Mouse (Mus musculus) ES-E14 (cell line): ENCODE results near the gene Cdh3. TPM values are rescaled to one million over a fixed set of nuclear protein-coding genes. Genes with fewer than 3 reads are reported as not detected.
A peak's percentile ranks its signal among the peaks of the same experiment; 100 is the strongest.

ENCODE experiments used
- DNase-seq: peaks from one replicate; pipeline ENCODE4 v3.0.0-alpha.2; 2013; ENCODE audit warnings: low read depth, low spot score
- H3K27ac ChIP-seq: 2 replicates; pipeline ENCODE4 v1.5.1; 2012; ENCODE audit warnings: low read depth, mild to moderate bottlenecking, low read length, moderate library complexity, mixed read lengths; ENCODE audit not compliant: poor library complexity, insufficient read depth, severe bottlenecking
- H3K36me3 ChIP-seq: 2 replicates; pipeline ENCODE4 v1.6.1; 2012; ENCODE audit warnings: mild to moderate bottlenecking, low read length, moderate library complexity, mixed read lengths; ENCODE audit not compliant: control insufficient read depth, poor library complexity, insufficient read depth, severe bottlenecking
- H3K4me1 ChIP-seq, 2 experiments: fragments of 150-350 bp in 1 of 2; sonication (generic) in 1 of 2; 2 replicates each; pipeline ENCODE4 v1.6.1; 2012; ENCODE audit warnings: low read length in 2 of 2, mild to moderate bottlenecking in 1 of 2, mixed read lengths in 1 of 2; ENCODE audit not compliant: control insufficient read depth in 2 of 2, insufficient read depth in 2 of 2, poor library complexity in 1 of 2
- H3K4me3 ChIP-seq, 2 experiments: fragments of 150-350 bp in 1 of 2; sonication (generic) in 1 of 2; 2 replicates each; pipeline ENCODE4 v1.5.1; 2012; ENCODE audit warnings: low read length in 2 of 2, low read depth in 1 of 2, mild to moderate bottlenecking in 1 of 2, mixed read lengths in 1 of 2; ENCODE audit not compliant: insufficient read depth in 1 of 2, poor library complexity in 1 of 2, severe bottlenecking in 1 of 2
- H3K9ac ChIP-seq: 2 replicates; pipeline ENCODE4 v1.6.1; 2012; ENCODE audit warnings: low read depth, mild to moderate bottlenecking, low read length, mixed read lengths; ENCODE audit not compliant: poor library complexity, insufficient read depth, severe bottlenecking
- H3K9me3 ChIP-seq: fragments of 150-350 bp; sonication (generic); 2 replicates; pipeline ENCODE4 v1.6.1; 2012; ENCODE audit warnings: low read depth, mild to moderate bottlenecking, low read length; ENCODE audit not compliant: control insufficient read depth, insufficient read depth
- CHD2 ChIP-seq: IDR thresholded peaks from 2 replicates; pipeline ENCODE4 v1.6.1; 2014; ENCODE audit warnings: mild to moderate bottlenecking, low read depth, low read length, inconsistent platforms
- HCFC1 ChIP-seq: IDR thresholded peaks from 2 replicates; pipeline ENCODE4 v1.6.1; 2012; ENCODE audit warnings: low read length, inconsistent platforms, borderline replicate concordance; ENCODE audit not compliant: insufficient read depth
- MAFK ChIP-seq: IDR thresholded peaks from 2 replicates; pipeline ENCODE4 v1.6.1; 2014; ENCODE audit warnings: mild to moderate bottlenecking, low read depth, low read length, inconsistent platforms; ENCODE audit not compliant: insufficient read depth
- ZC3H11A ChIP-seq: IDR thresholded peaks from 2 replicates; pipeline ENCODE4 v1.6.1; 2012; ENCODE audit warnings: low read depth, mild to moderate bottlenecking, inconsistent platforms, low read length, borderline replicate concordance
- ZNF384 ChIP-seq: IDR thresholded peaks from 2 replicates; pipeline ENCODE4 v1.6.1; 2012; ENCODE audit warnings: low read depth, low read length, inconsistent platforms
- in situ Hi-C, 2 experiments: fragments of 600-800 bp; cut with MboI; formaldehyde crosslinking; loops; one replicate each; pipeline ENCODE4 v1.15.1; 2025; ENCODE audit warnings: low sequenced_read_pairs in 2 of 2, inconsistent platforms in 1 of 2; ENCODE audit not compliant: unreplicated experiment in 2 of 2
- total RNA-seq: library from RNA; depleted of rRNA; stranded (reverse); fragments of 300-350 nt; gene quantifications from 2 replicates; pipeline ENCODE4 v1.2.3, GENCODE M21; 2012

The Cdh3 gene
- total RNA-seq, 1 experiment: 16.8 TPM

DNA sequence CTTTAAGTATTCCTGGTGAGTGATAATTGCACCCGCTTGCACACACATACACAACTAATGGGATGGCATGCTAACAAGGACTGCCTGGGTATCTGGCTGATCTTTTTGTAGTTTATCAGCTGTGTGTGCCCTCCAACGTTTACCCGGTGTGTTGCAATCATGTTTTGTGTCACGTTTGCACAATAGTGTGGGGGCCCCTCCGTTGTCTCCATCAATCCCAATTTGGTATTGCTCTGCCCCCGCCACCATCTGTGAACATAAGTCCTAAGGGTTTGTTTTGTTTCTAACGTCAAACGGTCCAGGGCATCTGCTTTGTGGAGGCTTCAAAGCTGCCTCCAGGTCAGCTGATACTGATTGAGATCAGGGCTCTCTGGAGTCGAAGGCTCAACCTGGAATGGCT, 49.2 kb downstream of the Cdh3 start:
- TF ChIP-seq MAFK (no peak), CHD2 (no peak), ZNF384 (no peak), HCFC1 (no peak), ZC3H11A (no peak)
- H3K36me3 ChIP-seq: no peaks in the 10 kb centered on the region
- in situ Hi-C loops: no loop called here
- H3K4me3 ChIP-seq: no peak overlapping the region
- H3K9me3 ChIP-seq: no peaks in the 10 kb centered on the region
- no peak overlapping the region for H3K9ac ChIP-seq
- peaks cover 8 to 21% of the 10 kb centered on the region in 2 experiments for H3K4me1 ChIP-seq
- H3K27ac ChIP-seq: no peak overlapping the region
- no peak for DNase-seq

DNA sequence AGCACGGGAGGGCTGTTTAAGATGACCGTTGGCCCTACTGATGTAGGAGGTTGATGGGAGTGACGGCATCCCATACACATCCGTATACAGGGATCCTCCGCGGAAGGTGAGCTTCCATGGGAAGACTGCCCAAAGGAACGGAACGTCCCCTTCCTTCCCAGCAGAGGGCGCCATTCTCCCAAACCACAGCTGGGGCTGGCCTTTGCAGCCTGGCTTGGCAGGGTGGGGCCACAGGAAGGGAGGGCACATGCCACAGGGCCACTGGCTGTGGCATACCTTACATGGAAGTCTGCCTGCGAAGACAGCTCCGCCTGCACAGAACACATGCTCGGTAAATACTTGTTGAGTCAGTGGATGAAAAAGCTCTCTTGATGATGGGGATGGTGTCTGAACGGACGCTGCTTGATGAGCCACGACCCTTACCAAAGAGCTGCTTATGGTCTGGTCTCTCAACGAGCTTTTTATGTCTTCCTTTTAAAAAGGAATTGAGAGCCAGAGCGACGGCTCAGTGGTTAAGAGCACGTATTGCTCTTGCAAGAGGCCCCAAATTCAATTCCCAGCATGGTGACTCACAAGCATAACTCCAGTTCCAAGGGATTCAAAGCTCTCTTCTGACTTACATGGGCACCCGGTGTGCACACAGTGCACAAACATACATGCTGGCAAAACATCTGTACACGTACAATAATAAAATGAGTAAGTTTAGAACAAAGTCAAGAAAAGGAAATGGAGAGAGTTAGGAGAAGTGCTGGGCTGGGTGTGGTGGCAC, 50.6 kb downstream of the Cdh3 start:
- no peaks in the 10 kb centered on the region for H3K9me3 ChIP-seq
- H3K4me3 ChIP-seq: no peak overlapping the region
- H3K4me1 ChIP-seq: peaks cover 3 to 20% of the 10 kb centered on the region in 2 experiments; a peak in 3 of 4 replicates
- no peaks in the 10 kb centered on the region for H3K36me3 ChIP-seq
- H3K9ac ChIP-seq: no peak overlapping the region
- TF ChIP-seq CHD2: no peak
- TF ChIP-seq ZC3H11A: peak; percentile 95
- H3K27ac ChIP-seq: no peak overlapping the region
- in situ Hi-C loops: no loop called here
- DNase-seq: peak; percentile 88

DNA sequence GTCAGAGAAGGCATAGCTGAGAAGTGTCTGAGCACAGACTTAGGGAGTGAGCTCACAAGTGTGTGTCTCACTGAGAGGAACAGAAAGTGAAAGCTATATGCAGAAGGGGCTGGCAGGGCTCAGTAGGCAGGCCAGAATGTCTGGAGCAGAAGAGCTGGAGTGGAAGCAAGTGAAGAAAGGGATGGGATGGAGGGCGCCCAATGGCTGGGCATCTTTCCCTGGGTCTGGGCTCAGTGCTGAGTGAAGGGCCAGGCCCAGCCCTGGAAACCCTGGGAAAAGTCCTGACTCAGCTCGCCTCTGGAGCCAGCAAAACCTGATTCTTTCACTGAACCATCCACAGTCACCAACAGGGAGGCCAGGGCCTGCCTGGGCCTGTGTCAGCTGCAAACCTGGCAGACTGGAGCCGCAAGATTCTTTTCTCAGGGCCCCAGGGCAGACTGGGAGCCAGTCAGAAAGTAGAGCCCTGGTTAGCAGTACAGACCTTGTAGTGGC, 53.0 kb downstream of the Cdh3 start:
- no peak overlapping the region for H3K4me3 ChIP-seq
- H3K27ac ChIP-seq: peak overlapping the region; percentile 16
- in situ Hi-C loops: no loop called here

DNA sequence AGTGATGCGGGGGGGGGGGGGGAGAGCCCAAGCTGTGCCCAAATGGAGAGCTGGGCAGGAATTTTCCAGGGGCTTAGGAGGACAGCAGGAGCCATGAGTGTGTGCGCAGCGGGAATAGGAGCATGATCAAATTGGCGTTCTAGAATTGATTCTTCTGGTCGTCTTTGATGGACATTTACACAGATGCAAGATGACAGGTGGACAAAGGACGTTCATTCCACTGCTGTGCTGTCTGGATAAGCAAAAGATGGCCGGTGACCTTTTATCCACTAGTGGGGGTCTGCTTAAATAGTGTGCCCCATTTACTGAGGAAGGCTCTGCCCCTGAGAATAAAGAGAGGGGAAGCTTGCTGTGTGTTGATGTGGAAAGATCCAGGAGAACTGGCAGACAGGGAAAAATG, 58.3 kb downstream of the Cdh3 start:
- Histone ChIP-seq H3K27ac (no peak overlapping the region), H3K9ac (no peak overlapping the region), H3K9me3 (no peaks in the 10 kb centered on the region), H3K4me3 (no peak overlapping the region), H3K36me3 (no peaks in the 10 kb centered on the region), H3K4me1 (no peaks in the 10 kb centered on the region; a peak in 1 of 4 replicates)
- in situ Hi-C loops: loop anchor here in 1 of 2 experiments (5.0 kb wide), 1 partner anchor 78 kb away; no protein-coding TSS in a partner anchor
- TF ChIP-seq ZC3H11A (no peak), CHD2 (no peak), ZNF384 (no peak), HCFC1 (no peak), MAFK (no peak)
- no peak for DNase-seq

More for the DNA sequence above, 53.0 kb downstream of the Cdh3 start:
- TF ChIP-seq MAFK (peak; percentile 42; the same call in 1 of the 2 replicates), ZNF384 (no peak), CHD2 (no peak), ZC3H11A (no peak), HCFC1 (no peak)
- no peak overlapping the region for H3K9ac ChIP-seq
- no peaks in the 10 kb centered on the region for H3K9me3 ChIP-seq
- H3K36me3 ChIP-seq: no peaks in the 10 kb centered on the region
- DNase-seq: no peak
- peaks cover 0 to 18% of the 10 kb centered on the region in 2 experiments; a peak in 3 of 4 replicates for H3K4me1 ChIP-seq
